Mouse (Mus musculus) MEL (cell line): ENCODE data around the gene Gm20388. TPM values are rescaled to one million over a fixed set of nuclear protein-coding genes. Genes with fewer than 3 reads are reported as not detected.

Experiments used
- DNase-seq: peaks from one replicate; pipeline ENCODE4 v3.0.0; 2011; ENCODE audit warnings: low read depth, low spot score
- H3K27ac ChIP-seq: 2 replicates; pipeline ENCODE4 v1.5.1; 2012; ENCODE audit warnings: low read depth, mild to moderate bottlenecking, control low read depth, low read length, moderate library complexity; ENCODE audit not compliant: control insufficient read depth
- H3K27me3 ChIP-seq, 2 experiments: fragments of 150-350 bp in 1 of 2; sonication (generic) in 1 of 2; 2 replicates each; pipeline ENCODE4 v1.6.1; 2012; ENCODE audit warnings: low read length in 2 of 2, mild to moderate bottlenecking in 2 of 2, improper control_type of control experiment in 1 of 2, moderate library complexity in 1 of 2; ENCODE audit not compliant: insufficient read depth in 2 of 2, control insufficient read depth in 1 of 2
- H3K36me3 ChIP-seq, 2 experiments: 2 replicates each; pipeline ENCODE4 v1.6.1; 2012 to 2014; ENCODE audit warnings: low read length in 2 of 2, improper control_type of control experiment in 1 of 2, inconsistent platforms in 1 of 2, mild to moderate bottlenecking in 1 of 2; ENCODE audit not compliant: insufficient read depth in 2 of 2, control insufficient read depth in 1 of 2
- H3K4me1 ChIP-seq, 2 experiments: fragments of 150-350 bp in 1 of 2; sonication (generic) in 1 of 2; 2 replicates each; pipeline ENCODE4 v1.6.1; 2012; ENCODE audit warnings: low read length in 2 of 2, improper control_type of control experiment in 1 of 2, mild to moderate bottlenecking in 1 of 2; ENCODE audit not compliant: insufficient read depth in 2 of 2, control insufficient read depth in 1 of 2
- H3K4me3 ChIP-seq, 2 experiments: fragments of 150-350 bp in 1 of 2; sonication (generic) in 1 of 2; 2 replicates each; pipeline ENCODE4 v1.5.1; 2012; ENCODE audit warnings: low read depth in 2 of 2, low read length in 2 of 2, mild to moderate bottlenecking in 2 of 2, moderate library complexity in 2 of 2, control low read depth in 1 of 2, improper control_type of control experiment in 1 of 2; ENCODE audit not compliant: control insufficient read depth in 1 of 2, insufficient read depth in 1 of 2
- H3K79me2 ChIP-seq: 2 replicates; pipeline ENCODE4 v1.6.1; 2012; ENCODE audit warnings: mild to moderate bottlenecking, low read length, moderate library complexity; ENCODE audit not compliant: control insufficient read depth, poor library complexity, insufficient read depth
- H3K9ac ChIP-seq: 2 replicates; pipeline ENCODE4 v1.6.1; 2012; ENCODE audit warnings: low read depth, mild to moderate bottlenecking, control low read depth, low read length, moderate library complexity; ENCODE audit not compliant: control insufficient read depth, poor library complexity, severe bottlenecking
- H3K9me3 ChIP-seq: fragments of 150-350 bp; sonication (generic); replicated peaks from 2 replicates; pipeline ENCODE4 v1.6.1; 2012; ENCODE audit warnings: mild to moderate bottlenecking, low read length, improper control_type of control experiment, moderate library complexity; ENCODE audit not compliant: insufficient read depth
- BHLHE40 ChIP-seq: IDR thresholded peaks from 2 replicates; pipeline ENCODE4 v1.6.1; 2012; ENCODE audit warnings: low read depth, mild to moderate bottlenecking, inconsistent platforms, low read length, improper control_type of control experiment, borderline replicate concordance
- CHD1 ChIP-seq: IDR thresholded peaks from 2 replicates; pipeline ENCODE4 v1.6.1; 2012; ENCODE audit warnings: low read depth, mild to moderate bottlenecking, inconsistent platforms, low read length, improper control_type of control experiment
- CHD2 ChIP-seq: IDR thresholded peaks from 2 replicates; pipeline ENCODE4 v1.6.1; 2011; ENCODE audit warnings: low read length, improper control_type of control experiment
- CTCF ChIP-seq, 3 experiments: IDR thresholded peaks in 2 of 3; conservative IDR thresholded peaks in 1 of 3; 2 replicates each; pipeline ENCODE4 v1.5.1; 2011 to 2012; ENCODE audit warnings: low read length in 3 of 3, low read depth in 2 of 3, mild to moderate bottlenecking in 2 of 3, improper control_type of control experiment in 1 of 3, inconsistent platforms in 1 of 3, mixed read lengths in 1 of 3, moderate library complexity in 1 of 3; ENCODE audit not compliant: control insufficient read depth in 1 of 3, insufficient read depth in 1 of 3, poor library complexity in 1 of 3, severe bottlenecking in 1 of 3
- MEF2A ChIP-seq: IDR thresholded peaks from 2 replicates; pipeline ENCODE4 v1.6.1; 2014; ENCODE audit warnings: low read depth, mild to moderate bottlenecking, inconsistent platforms, low read length, improper control_type of control experiment; ENCODE audit not compliant: poor library complexity, insufficient replicate concordance, severe bottlenecking; ENCODE audit errors: extremely low read depth
- MYB ChIP-seq: IDR thresholded peaks from 2 replicates; pipeline ENCODE4 v1.6.1; 2011; ENCODE audit warnings: mild to moderate bottlenecking, low read depth, low read length, improper control_type of control experiment
- MYC ChIP-seq: IDR thresholded peaks from 2 replicates; pipeline ENCODE4 v1.6.1; 2011; ENCODE audit warnings: low read depth, mild to moderate bottlenecking, low read length, improper control_type of control experiment, moderate library complexity
- POLR2AphosphoS2 ChIP-seq: IDR thresholded peaks from 2 replicates; pipeline ENCODE4 v1.6.1; 2011; ENCODE audit warnings: low read length, improper control_type of control experiment
- RAD21 ChIP-seq: IDR thresholded peaks from 2 replicates; pipeline ENCODE4 v1.6.1; 2011; ENCODE audit warnings: mild to moderate bottlenecking, low read depth, low read length, improper control_type of control experiment
- RCOR1 ChIP-seq: IDR thresholded peaks from 2 replicates; pipeline ENCODE4 v1.6.1; 2012; ENCODE audit warnings: low read depth, mild to moderate bottlenecking, inconsistent platforms, low read length, improper control_type of control experiment
- SMC3 ChIP-seq: IDR thresholded peaks from 2 replicates; pipeline ENCODE4 v1.6.1; 2011; ENCODE audit warnings: low read depth, low read length, improper control_type of control experiment
- USF2 ChIP-seq, 2 experiments: IDR thresholded peaks; 2 replicates each; pipeline ENCODE4 v1.6.1; 2011 to 2012; ENCODE audit warnings: improper control_type of control experiment in 2 of 2, low read length in 2 of 2, borderline replicate concordance in 1 of 2, inconsistent platforms in 1 of 2, low read depth in 1 of 2, mild to moderate bottlenecking in 1 of 2; ENCODE audit not compliant: insufficient read depth in 1 of 2
- ZC3H11A ChIP-seq: IDR thresholded peaks from 2 replicates; pipeline ENCODE4 v1.6.1; 2012; ENCODE audit warnings: low read depth, mild to moderate bottlenecking, inconsistent platforms, low read length, improper control_type of control experiment
- polyA plus RNA-seq, 2 experiments: library from polyadenylated mRNA; stranded (reverse) in 1 of 2; unstranded in 1 of 2; fragments of >175 nt in 1 of 2; fragments of >200 nt in 1 of 2; gene quantifications; 2 replicates each; pipeline versions ENCODE4 v1.2.1 to v1.2.4; 2012; ENCODE audit warnings: low replicate concordance in 2 of 2, low read depth in 1 of 2; ENCODE audit not compliant: insufficient read length in 2 of 2, insufficient read depth in 1 of 2, missing spikeins in 1 of 2
- total RNA-seq: library from RNA; depleted of rRNA; stranded (reverse); fragments of 300-350 nt; gene quantifications from 2 replicates; pipeline ENCODE4 v1.2.3, GENCODE M21; 2012

The Gm20388 gene
- total and polyA plus RNA-seq, 3 experiments, result 11.1 to 17.8 TPM; not detected in 1

- no peaks in the 10 kb centered on the region for H3K79me2 ChIP-seq
- TF ChIP-seq CHD1 (no peak), MYB (no peak), BHLHE40 (no peak), RAD21 (peak; percentile 44), CTCF (IDR thresholded peaks at IDR 0.05 in 2 of 3, conservative IDR thresholded peaks at IDR 0.05 in 1 of 3; ENCODE audit: control insufficient read depth in 1 of 3, insufficient read depth in 1 of 3, low read depth in 2 of 3, low read length in 3 of 3, poor library complexity in 1 of 3, severe bottlenecking in 1 of 3) (peak; percentile 13 to 51 (median 28); a peak in 3 of 6 replicates), MYC (no peak), MEF2A (no peak), RCOR1 (no peak), SMC3 (peak; percentile 24; the same call in 1 of the 2 replicates), CHD2 (no peak), USF2 (IDR thresholded peaks at IDR 0.05; ENCODE audit: borderline replicate concordance in 1 of 2, insufficient read depth in 1 of 2, low read depth in 1 of 2, low read length in 2 of 2) (no peak), ZC3H11A (no peak)
- TF ChIP-seq, all 39 proteins: peak for 3
- Histone ChIP-seq H3K27me3 (no peaks in the 10 kb centered on the region), H3K4me1 (peaks cover 5 to 8% of the 10 kb centered on the region in 2 experiments), H3K9me3 (no peaks in the 10 kb centered on the region), H3K36me3 (peaks cover 0 to 6% of the 10 kb centered on the region in 2 experiments; a peak in 2 of 4 replicates), H3K27ac (no peak overlapping the region), H3K4me3 (no peak overlapping the region), H3K9ac (no peak overlapping the region)
- peak; percentile 45 for DNase-seq
Measured at GRCm38 (mm10) chr8:121932668-121933520, 2022.3 kb downstream of the Gm20388 start.

- Histone ChIP-seq H3K27ac (no peak overlapping the region), H3K9ac (no peak overlapping the region), H3K79me2 (no peaks in the 10 kb centered on the region), H3K36me3 (peaks cover 0 to 4% of the 10 kb centered on the region in 2 experiments; a peak in 2 of 4 replicates), H3K4me3 (no peak overlapping the region), H3K27me3 (no peaks in the 10 kb centered on the region), H3K4me1 (peaks cover 0 to 3% of the 10 kb centered on the region in 2 experiments; a peak in 2 of 4 replicates), H3K9me3 (no peaks in the 10 kb centered on the region)
- peak; percentile 30 to 60 (median 54); a peak in 5 of 6 replicates for TF ChIP-seq CTCF (IDR thresholded peaks at IDR 0.05 in 2 of 3, conservative IDR thresholded peaks at IDR 0.05 in 1 of 3; ENCODE audit: control insufficient read depth in 1 of 3, insufficient read depth in 1 of 3, low read depth in 2 of 3, low read length in 3 of 3, poor library complexity in 1 of 3, severe bottlenecking in 1 of 3)
- TF ChIP-seq POLR2AphosphoS2, result no peak
- TF ChIP-seq SMC3, result peak; percentile 56
- TF ChIP-seq RAD21, result peak; percentile 15
- DNase-seq, result peak; percentile 39
Measured at GRCm38 (mm10) chr8:121934506-121934905, 2023.9 kb downstream of the Gm20388 start.
